Mouse (Mus musculus) midbrain, embryonic 15.5 days (tissue): ENCODE measurements at regions not wholly inside any gene's neighbourhood (a gene's known extent, or its start where the extent isn't known, plus 50 kb on each side); places are given as distances from the start of the nearest gene placed in this dataset.

Experiments used
- ATAC-seq: fragments of 200-750 bp; cut with Nextera tagmentation; replicated peaks from 2 replicates; pipeline ENCODE4 v1.8.0; 2017; ENCODE audit warnings: moderate TSS enrichment
- H3K27ac ChIP-seq: fragments of 300-500 bp; sonication (generic); 2 replicates; pipeline ENCODE4 v1.5.1; 2015; ENCODE audit warnings: mild to moderate bottlenecking, inconsistent platforms
- H3K27me3 ChIP-seq: fragments of 300-500 bp; sonication (generic); replicated peaks from 2 replicates; pipeline ENCODE4 v1.6.1; 2015; ENCODE audit warnings: inconsistent platforms
- H3K36me3 ChIP-seq: fragments of 300-500 bp; sonication (generic); replicated peaks from 2 replicates; pipeline ENCODE4 v1.6.1; 2015; ENCODE audit warnings: inconsistent platforms
- H3K4me1 ChIP-seq: fragments of 300-500 bp; sonication (generic); 2 replicates; pipeline ENCODE4 v1.6.1; 2015; ENCODE audit warnings: inconsistent platforms
- H3K4me2 ChIP-seq: fragments of 300-500 bp; sonication (generic); 2 replicates; pipeline ENCODE4 v1.6.1; 2015; ENCODE audit warnings: inconsistent platforms, mild to moderate bottlenecking, moderate library complexity
- H3K4me3 ChIP-seq: fragments of 300-500 bp; sonication (generic); 2 replicates; pipeline ENCODE4 v1.5.1; 2015; ENCODE audit warnings: mild to moderate bottlenecking, inconsistent platforms
- H3K9ac ChIP-seq: fragments of 300-500 bp; sonication (generic); 2 replicates; pipeline ENCODE4 v1.6.1; 2015; ENCODE audit warnings: mild to moderate bottlenecking, inconsistent platforms
- H3K9me3 ChIP-seq: fragments of 300-500 bp; sonication (generic); 2 replicates; pipeline ENCODE4 v1.6.1; 2016; ENCODE audit warnings: inconsistent platforms
- WGBS: fragments of 180-500 bp; shearing (Covaris S2); methylation state at CpG from one replicate; pipeline ENCODE4 v1.1.7; 2015; ENCODE audit warnings: mixed read lengths; 5-methylcytosine and 5-hydroxymethylcytosine counted together

GRCm38 (mm10) chr2:45367436-45368193 lies 250.4 kb upstream of the Zeb2 start:
- 91% methylated on average over 10 of the region's 10 CpGs for WGBS
- Histone ChIP-seq H3K27ac (no peak overlapping the region), H3K9me3 (no peaks in the 10 kb centered on the region), H3K27me3 (no peaks in the 10 kb centered on the region), H3K4me3 (no peak overlapping the region), H3K4me1 (no peaks in the 10 kb centered on the region), H3K36me3 (no peaks in the 10 kb centered on the region), H3K9ac (no peak overlapping the region), H3K4me2 (no peak overlapping the region)
- ATAC-seq, result no peak

- no peaks in the 10 kb centered on the region for H3K9me3 ChIP-seq
- no peaks in the 10 kb centered on the region for H3K27me3 ChIP-seq
- no peak overlapping the region for H3K4me2 ChIP-seq
- no peaks in the 10 kb centered on the region for H3K36me3 ChIP-seq
- no peak overlapping the region for H3K4me3 ChIP-seq
- no peak for ATAC-seq
- H3K27ac ChIP-seq, result no peak overlapping the region
- H3K9ac ChIP-seq, result no peak overlapping the region
- WGBS, result 72% methylated on average over 7 of the region's 7 CpGs
- H3K4me1 ChIP-seq, result no peaks in the 10 kb centered on the region
Measured at GRCm38 (mm10) chr2:45357266-45357665, 240.1 kb upstream of the Zeb2 start.

GRCm38 (mm10) chr2:45356558-45357170 lies 239.5 kb upstream of the Zeb2 start:
- H3K27me3 ChIP-seq, result no peaks in the 10 kb centered on the region
- WGBS, result 65% methylated on average over 8 of the region's 8 CpGs
- no peaks in the 10 kb centered on the region for H3K4me1 ChIP-seq
- H3K36me3 ChIP-seq, result no peaks in the 10 kb centered on the region
- H3K9ac ChIP-seq, result no peak overlapping the region
- no peak overlapping the region for H3K4me2 ChIP-seq
- ATAC-seq, result peak; percentile 50
- H3K27ac ChIP-seq, result no peak overlapping the region
- no peak overlapping the region for H3K4me3 ChIP-seq
- H3K9me3 ChIP-seq, result no peaks in the 10 kb centered on the region

GRCm38 (mm10) chr2:45356021-45356420 lies 238.8 kb upstream of the Zeb2 start:
- WGBS, result 80% methylated on average over 12 of the region's 12 CpGs

GRCm38 (mm10) chr2:45351529-45352133 lies 234.4 kb upstream of the Zeb2 start:
- Histone ChIP-seq H3K9ac (no peak overlapping the region), H3K27ac (no peak overlapping the region), H3K36me3 (no peaks in the 10 kb centered on the region), H3K4me1 (no peaks in the 10 kb centered on the region), H3K9me3 (no peaks in the 10 kb centered on the region), H3K4me2 (no peak overlapping the region), H3K4me3 (no peak overlapping the region), H3K27me3 (no peaks in the 10 kb centered on the region)
- no peak for ATAC-seq
- WGBS, result 84% methylated on average over 1 of the region's 1 CpGs

More at GRCm38 (mm10) chr2:45356021-45356420, 238.8 kb upstream of the Zeb2 start:
- no peak overlapping the region for H3K4me2 ChIP-seq
- no peak overlapping the region for H3K4me3 ChIP-seq
- no peaks in the 10 kb centered on the region for H3K27me3 ChIP-seq
- H3K9me3 ChIP-seq, result no peaks in the 10 kb centered on the region
- H3K4me1 ChIP-seq, result no peaks in the 10 kb centered on the region
- no peaks in the 10 kb centered on the region for H3K36me3 ChIP-seq
- no peak overlapping the region for H3K9ac ChIP-seq
- ATAC-seq, result no peak
- no peak overlapping the region for H3K27ac ChIP-seq

- no peak overlapping the region for H3K4me2 ChIP-seq
- H3K9ac ChIP-seq, result no peak overlapping the region
- no peak for ATAC-seq
- no peaks in the 10 kb centered on the region for H3K36me3 ChIP-seq
- no peak overlapping the region for H3K27ac ChIP-seq
- no peaks in the 10 kb centered on the region for H3K9me3 ChIP-seq
- no peaks in the 10 kb centered on the region for H3K4me1 ChIP-seq
- 86% methylated on average over 5 of the region's 5 CpGs for WGBS
- no peaks in the 10 kb centered on the region for H3K27me3 ChIP-seq
- H3K4me3 ChIP-seq, result no peak overlapping the region
Measured at GRCm38 (mm10) chr2:45346358-45346757, 229.2 kb upstream of the Zeb2 start.

- Histone ChIP-seq H3K27me3 (no peaks in the 10 kb centered on the region), H3K9me3 (no peaks in the 10 kb centered on the region), H3K9ac (no peak overlapping the region), H3K36me3 (no peaks in the 10 kb centered on the region), H3K4me3 (no peak overlapping the region), H3K27ac (no peak overlapping the region), H3K4me1 (no peaks in the 10 kb centered on the region), H3K4me2 (no peak overlapping the region)
- 79% methylated on average over 1 of the region's 1 CpGs for WGBS
- no peak for ATAC-seq
Measured at GRCm38 (mm10) chr2:45339866-45340265, 222.7 kb upstream of the Zeb2 start.

- H3K4me2 ChIP-seq, result no peak overlapping the region
- no peaks in the 10 kb centered on the region for H3K4me1 ChIP-seq
- H3K9ac ChIP-seq, result no peak overlapping the region
- H3K27ac ChIP-seq, result no peak overlapping the region
- H3K27me3 ChIP-seq, result no peaks in the 10 kb centered on the region
- no peak for ATAC-seq
- no peaks in the 10 kb centered on the region for H3K36me3 ChIP-seq
- H3K9me3 ChIP-seq, result no peaks in the 10 kb centered on the region
- H3K4me3 ChIP-seq, result no peak overlapping the region
Measured at GRCm38 (mm10) chr2:45338809-45339208, 221.6 kb upstream of the Zeb2 start.

GRCm38 (mm10) chr2:45316945-45317565 lies 199.9 kb upstream of the Zeb2 start:
- Histone ChIP-seq H3K4me2 (no peak overlapping the region), H3K4me3 (no peak overlapping the region), H3K27me3 (no peaks in the 10 kb centered on the region), H3K36me3 (no peaks in the 10 kb centered on the region), H3K27ac (no peak overlapping the region), H3K9me3 (no peaks in the 10 kb centered on the region), H3K9ac (no peak overlapping the region), H3K4me1 (no peaks in the 10 kb centered on the region)
- no peak for ATAC-seq
- WGBS, result 92% methylated on average over 4 of the region's 4 CpGs

- Histone ChIP-seq H3K36me3 (no peaks in the 10 kb centered on the region), H3K9ac (no peak overlapping the region), H3K27ac (no peak overlapping the region), H3K9me3 (no peaks in the 10 kb centered on the region), H3K27me3 (no peaks in the 10 kb centered on the region), H3K4me1 (no peaks in the 10 kb centered on the region; the same call in 1 of the 2 replicates), H3K4me3 (no peak overlapping the region), H3K4me2 (no peak overlapping the region)
- WGBS, result 57% methylated on average over 7 of the region's 7 CpGs
- ATAC-seq, result no peak; the same call in 1 of the 2 replicates
Measured at GRCm38 (mm10) chr2:45287530-45288009, 170.4 kb upstream of the Zeb2 start.

- no peaks in the 10 kb centered on the region; the same call in 1 of the 2 replicates for H3K4me1 ChIP-seq
- no peak for ATAC-seq
- H3K4me3 ChIP-seq, result no peak overlapping the region
- no peaks in the 10 kb centered on the region for H3K27me3 ChIP-seq
- H3K9ac ChIP-seq, result no peak overlapping the region
- no peaks in the 10 kb centered on the region for H3K9me3 ChIP-seq
- H3K36me3 ChIP-seq, result no peaks in the 10 kb centered on the region
- H3K27ac ChIP-seq, result no peak overlapping the region
- no peak overlapping the region for H3K4me2 ChIP-seq
Measured at GRCm38 (mm10) chr2:45283811-45284210, 166.6 kb upstream of the Zeb2 start.

GRCm38 (mm10) chr2:45279490-45279889 lies 162.3 kb upstream of the Zeb2 start:
- Histone ChIP-seq H3K9ac (no peak overlapping the region), H3K27ac (no peak overlapping the region), H3K9me3 (no peaks in the 10 kb centered on the region), H3K36me3 (no peaks in the 10 kb centered on the region), H3K27me3 (no peaks in the 10 kb centered on the region), H3K4me2 (no peak overlapping the region), H3K4me1 (no peaks in the 10 kb centered on the region), H3K4me3 (no peak overlapping the region)
- ATAC-seq, result no peak
- 81% methylated on average over 4 of the region's 4 CpGs for WGBS
